Mouse (Mus musculus) CH12.LX (cell line): ENCODE data around the gene Vamp8. TPM values are rescaled to one million over a fixed set of nuclear protein-coding genes. Genes with fewer than 3 reads are reported as not detected.

ENCODE experiments used
- DNase-seq: peaks from one replicate; pipeline ENCODE4 v3.0.0-alpha.2; 2013; ENCODE audit errors: extremely low read depth
- H3K27ac ChIP-seq: 2 replicates; pipeline ENCODE4 v1.5.1; 2012; ENCODE audit warnings: low read depth, mild to moderate bottlenecking, control low read depth, moderate library complexity; ENCODE audit not compliant: insufficient read depth
- H3K27me3 ChIP-seq: replicated peaks from 2 replicates; pipeline ENCODE3; 2012; ENCODE audit warnings: inconsistent platforms
- H3K36me3 ChIP-seq, 2 experiments: replicated peaks in 1 of 2; 2 replicates each; pipeline versions ENCODE3 to v1.6.1; 2012; ENCODE audit warnings: inconsistent platforms in 1 of 2, low read length in 1 of 2, mild to moderate bottlenecking in 1 of 2, mixed read lengths in 1 of 2, moderate library complexity in 1 of 2; ENCODE audit not compliant: control insufficient read depth in 1 of 2, insufficient read depth in 1 of 2
- H3K4me1 ChIP-seq, 2 experiments: 2 replicates each; pipeline ENCODE4 v1.6.1; 2012; ENCODE audit warnings: inconsistent platforms in 1 of 2, moderate library complexity in 1 of 2; ENCODE audit not compliant: insufficient read depth in 2 of 2, control insufficient read depth in 1 of 2
- H3K4me2 ChIP-seq: 2 replicates; pipeline ENCODE4 v1.6.1; 2012; ENCODE audit warnings: low read depth, mild to moderate bottlenecking, control low read depth; ENCODE audit not compliant: poor library complexity, insufficient read depth, severe bottlenecking
- H3K4me3 ChIP-seq, 3 experiments: fragments of 150-350 bp in 1 of 3; sonication (generic) in 1 of 3; replicated peaks in 1 of 3; 2 replicates each; pipeline versions ENCODE3 to v1.5.1; 2011 to 2012; ENCODE audit warnings: low read depth in 2 of 3, low read length in 2 of 3, mild to moderate bottlenecking in 2 of 3, moderate library complexity in 2 of 3, control low read depth in 1 of 3, improper control_type of control experiment in 1 of 3, inconsistent platforms in 1 of 3, mixed read lengths in 1 of 3; ENCODE audit not compliant: poor library complexity in 1 of 3
- H3K79me2 ChIP-seq: replicated peaks from 2 replicates; pipeline ENCODE4 v1.6.1; 2012; ENCODE audit warnings: mild to moderate bottlenecking, moderate library complexity; ENCODE audit not compliant: control insufficient read depth, poor library complexity, insufficient read depth, severe bottlenecking; ENCODE audit errors: extremely low read depth
- H3K9ac ChIP-seq: 2 replicates; pipeline ENCODE4 v1.6.1; 2012; ENCODE audit warnings: low read depth, mild to moderate bottlenecking, control low read depth, moderate library complexity; ENCODE audit not compliant: insufficient read depth
- H3K9me3 ChIP-seq: replicated peaks from 2 replicates; pipeline ENCODE3; 2012; ENCODE audit warnings: low read length, inconsistent platforms, mixed read lengths
- CHD1 ChIP-seq: IDR thresholded peaks from 2 replicates; pipeline ENCODE4 v1.6.1; 2012; ENCODE audit warnings: low read depth, low read length, improper control_type of control experiment, inconsistent platforms
- CTCF ChIP-seq, 2 experiments: IDR thresholded peaks in 1 of 2; conservative IDR thresholded peaks in 1 of 2; 2 replicates each; pipeline ENCODE4 v1.5.1; 2011 to 2012; ENCODE audit warnings: low read depth in 2 of 2, low read length in 2 of 2, improper control_type of control experiment in 1 of 2, inconsistent platforms in 1 of 2, mild to moderate bottlenecking in 1 of 2, moderate library complexity in 1 of 2
- E2F4 ChIP-seq: IDR thresholded peaks from 2 replicates; pipeline ENCODE4 v1.6.1; 2011; ENCODE audit warnings: low read depth, low read length, improper control_type of control experiment; ENCODE audit not compliant: insufficient replicate concordance
- EP300 ChIP-seq: IDR thresholded peaks from 2 replicates; pipeline ENCODE4 v1.6.1; 2011; ENCODE audit warnings: low read length, improper control_type of control experiment
- ETS1 ChIP-seq: conservative IDR thresholded peaks from 2 replicates; pipeline ENCODE4 v1.6.1; 2012; ENCODE audit warnings: low read depth, mild to moderate bottlenecking, inconsistent platforms, low read length, improper control_type of control experiment, moderate library complexity
- GABPA ChIP-seq: IDR thresholded peaks from 2 replicates; pipeline ENCODE4 v1.6.1; 2012; ENCODE audit warnings: low read depth, low read length, improper control_type of control experiment, inconsistent platforms; ENCODE audit not compliant: insufficient replicate concordance
- HCFC1 ChIP-seq: IDR thresholded peaks from 2 replicates; pipeline ENCODE4 v1.6.1; 2012; ENCODE audit warnings: low read depth, mild to moderate bottlenecking, inconsistent platforms, low read length, improper control_type of control experiment
- IRF4 ChIP-seq: IDR thresholded peaks from 2 replicates; pipeline ENCODE4 v1.6.1; 2014; ENCODE audit warnings: low read depth, mild to moderate bottlenecking, inconsistent platforms, low read length, improper control_type of control experiment
- JUN ChIP-seq: IDR thresholded peaks from 2 replicates; pipeline ENCODE4 v1.6.1; 2011; ENCODE audit warnings: low read depth, mild to moderate bottlenecking, low read length, improper control_type of control experiment, moderate library complexity; ENCODE audit not compliant: insufficient read depth
- JUND ChIP-seq: conservative IDR thresholded peaks from 2 replicates; pipeline ENCODE4 v1.6.1; 2011; ENCODE audit warnings: low read depth, low read length, improper control_type of control experiment
- MAFK ChIP-seq: IDR thresholded peaks from 2 replicates; pipeline ENCODE4 v1.6.1; 2011; ENCODE audit warnings: low read length, improper control_type of control experiment; ENCODE audit not compliant: insufficient replicate concordance
- MAX ChIP-seq: IDR thresholded peaks from 2 replicates; pipeline ENCODE4 v1.6.1; 2011; ENCODE audit warnings: low read length, improper control_type of control experiment
- MAZ ChIP-seq: IDR thresholded peaks from 2 replicates; pipeline ENCODE4 v1.6.1; 2012; ENCODE audit warnings: low read depth, mild to moderate bottlenecking, inconsistent platforms, low read length, improper control_type of control experiment, moderate library complexity
- MEF2A ChIP-seq: IDR thresholded peaks from 2 replicates; pipeline ENCODE4 v1.6.1; 2014; ENCODE audit warnings: low read depth, mild to moderate bottlenecking, inconsistent platforms, low read length, improper control_type of control experiment, borderline replicate concordance
- MYC ChIP-seq: IDR thresholded peaks from 2 replicates; pipeline ENCODE4 v1.6.1; 2011; ENCODE audit warnings: low read depth, mild to moderate bottlenecking, improper control_type of control experiment, low read length
- NELFE ChIP-seq: IDR thresholded peaks from 2 replicates; pipeline ENCODE4 v1.6.1; 2011; ENCODE audit warnings: low read depth, low read length, improper control_type of control experiment
- PAX5 ChIP-seq: IDR thresholded peaks from 2 replicates; pipeline ENCODE4 v1.6.1; 2012; ENCODE audit warnings: low read length, inconsistent platforms, mixed read lengths
- POLR2A ChIP-seq: IDR thresholded peaks from 2 replicates; pipeline ENCODE4 v1.6.1; 2011; ENCODE audit warnings: low read depth, mild to moderate bottlenecking, improper control_type of control experiment, low read length
- RAD21 ChIP-seq: IDR thresholded peaks from 2 replicates; pipeline ENCODE4 v1.6.1; 2011; ENCODE audit warnings: low read depth, mild to moderate bottlenecking, low read length, improper control_type of control experiment, moderate library complexity
- RCOR1 ChIP-seq: conservative IDR thresholded peaks from 2 replicates; pipeline ENCODE4 v1.6.1; 2012; ENCODE audit warnings: low read depth, mild to moderate bottlenecking, inconsistent platforms, low read length, improper control_type of control experiment
- SIN3A ChIP-seq: IDR thresholded peaks from 2 replicates; pipeline ENCODE4 v1.6.1; 2012; ENCODE audit warnings: low read length, improper control_type of control experiment, inconsistent platforms
- SMC3 ChIP-seq: IDR thresholded peaks from 2 replicates; pipeline ENCODE4 v1.6.1; 2011; ENCODE audit warnings: low read depth, low read length, improper control_type of control experiment
- TBP ChIP-seq: conservative IDR thresholded peaks from 2 replicates; pipeline ENCODE4 v1.6.1; 2011; ENCODE audit warnings: low read depth, low read length, improper control_type of control experiment
- TCF12 ChIP-seq: IDR thresholded peaks from 2 replicates; pipeline ENCODE4 v1.6.1; 2014; ENCODE audit warnings: low read depth, mild to moderate bottlenecking, inconsistent platforms, low read length, improper control_type of control experiment
- USF1 ChIP-seq: IDR thresholded peaks from 2 replicates; pipeline ENCODE4 v1.6.1; 2014; ENCODE audit warnings: low read depth, mild to moderate bottlenecking, inconsistent platforms, low read length, improper control_type of control experiment
- ZKSCAN1 ChIP-seq: IDR thresholded peaks from 2 replicates; pipeline ENCODE4 v1.6.1; 2012; ENCODE audit warnings: low read depth, inconsistent platforms, low read length, improper control_type of control experiment, borderline replicate concordance
- ZMIZ1 ChIP-seq: IDR thresholded peaks from 2 replicates; pipeline ENCODE4 v1.6.1; 2012; ENCODE audit warnings: low read depth, mild to moderate bottlenecking, inconsistent platforms, low read length, improper control_type of control experiment
- dilution Hi-C: fragments of 300-500 bp; cut with MboI; formaldehyde crosslinking; loops from 2 replicates; pipeline ENCODE4 v1.14.3; 2020; ENCODE audit warnings: low sequenced_read_pairs; ENCODE audit not compliant: extremely low pct_unique_long_range_greater_than_20kb, extremely low pct_ligation_motif_present
- in situ Hi-C: fragments of 300-500 bp; cut with MboI; formaldehyde crosslinking; loops from 3 replicates; pipeline ENCODE4 v1.14.3; 2019; ENCODE audit warnings: low sequenced_read_pairs, low pct_ligation_motif_present, low pct_unique_long_range_greater_than_20kb, mixed read lengths
- polyA plus RNA-seq: library from polyadenylated mRNA; unstranded; fragments of >175 nt; gene quantifications from 2 replicates; pipeline ENCODE4 v1.2.1, GENCODE M21; 2012; ENCODE audit warnings: low read depth; ENCODE audit not compliant: insufficient read length
- total RNA-seq, 2 experiments: library from RNA; depleted of rRNA; stranded (reverse); fragments of 300-350 nt in 1 of 2; fragments of >200 nt in 1 of 2; gene quantifications; 2 replicates each; pipeline ENCODE4 v1.2.3; 2012 to 2014

Gene Vamp8
- total and polyA plus RNA-seq, 3 experiments: 98.9 to 130 (median 110) TPM

DNA sequence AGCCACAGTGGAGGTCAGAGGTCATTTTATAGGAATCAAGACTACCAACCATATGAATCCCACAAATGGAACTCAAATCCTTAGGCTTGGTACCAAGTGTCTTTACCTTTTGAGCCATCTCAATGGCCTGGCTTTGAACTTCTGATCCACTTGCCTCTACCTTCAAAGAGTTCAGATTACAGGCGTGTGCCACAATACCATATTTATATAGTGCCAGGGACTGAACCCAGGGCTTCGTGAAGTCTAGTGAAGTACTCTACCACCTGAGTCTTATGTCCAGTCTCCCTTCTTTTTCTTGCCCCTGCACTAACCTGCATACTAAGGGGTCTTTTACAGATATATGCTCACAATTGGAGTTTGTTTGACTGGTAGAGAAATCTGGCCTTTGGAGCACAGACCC lies 3.9 kb downstream of the Vamp8 start:
- Histone ChIP-seq H3K27ac (no peak overlapping the region), H3K9me3 (peaks cover 2% of the 10 kb centered on the region), H3K9ac (no peak overlapping the region), H3K36me3 (peaks cover 7 to 47% of the 10 kb centered on the region in 2 experiments), H3K4me1 (peaks cover 3 to 16% of the 10 kb centered on the region in 2 experiments), H3K79me2 (no peaks in the 10 kb centered on the region), H3K4me2 (no peak overlapping the region), H3K4me3 (no peak overlapping the region), H3K27me3 (no peaks in the 10 kb centered on the region)
- no peak for DNase-seq
- in situ Hi-C loops: no loop called here
- TF ChIP-seq CTCF (conservative IDR thresholded peaks at IDR 0.05 in 1 of 2, IDR thresholded peaks at IDR 0.05 in 1 of 2; ENCODE audit: low read depth in 2 of 2, low read length in 2 of 2) (no peak), E2F4 (no peak), GABPA (no peak), MAX (no peak), RCOR1 (no peak), HCFC1 (no peak), JUND (no peak), IRF4 (no peak), SMC3 (no peak), JUN (no peak), POLR2A (no peak), ZKSCAN1 (no peak), TBP (no peak), MEF2A (no peak), ETS1 (no peak), SIN3A (no peak), CHD1 (no peak), PAX5 (no peak), TCF12 (no peak)
- dilution Hi-C loops: no loop called here

DNA sequence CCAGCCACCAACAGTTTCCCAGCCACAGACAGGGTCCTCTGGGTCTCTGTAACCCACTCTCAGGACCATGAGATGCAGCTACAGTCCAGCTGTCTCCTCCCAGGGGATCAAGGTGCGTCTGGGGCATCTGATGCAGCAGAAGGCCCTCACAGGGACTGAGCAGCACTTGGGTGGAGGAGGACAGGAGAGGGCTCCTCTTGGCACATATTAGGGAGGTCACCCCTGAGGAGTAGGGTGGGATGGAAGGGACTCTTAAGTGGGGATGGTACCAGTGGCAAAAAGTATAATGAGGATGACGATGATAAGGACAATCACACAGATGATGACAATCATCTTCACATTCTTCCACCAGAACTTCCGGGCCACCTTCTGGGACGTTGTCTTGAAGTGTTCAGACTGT lies 5.2 kb downstream of the Vamp8 start:
- Histone ChIP-seq H3K79me2 (no peaks in the 10 kb centered on the region), H3K9me3 (no peaks in the 10 kb centered on the region), H3K9ac (no peak overlapping the region), H3K4me1 (peaks cover 3 to 12% of the 10 kb centered on the region in 2 experiments), H3K36me3 (peaks cover 7 to 47% of the 10 kb centered on the region in 2 experiments), H3K4me2 (no peak overlapping the region), H3K27me3 (no peaks in the 10 kb centered on the region), H3K4me3 (no peak overlapping the region), H3K27ac (no peak overlapping the region)
- in situ Hi-C loops: no loop called here
- no peak for TF ChIP-seq MAFK
- no peak for TF ChIP-seq RAD21
- no peak for TF ChIP-seq EP300
- TF ChIP-seq NELFE: no peak
- no peak for TF ChIP-seq ETS1
- no peak for TF ChIP-seq ZMIZ1
- no peak for TF ChIP-seq USF1
- no peak for TF ChIP-seq HCFC1
- TF ChIP-seq CHD1: no peak
- TF ChIP-seq MEF2A: no peak
- no peak for TF ChIP-seq SIN3A
- TF ChIP-seq MYC: no peak
- TF ChIP-seq MAZ: no peak
- TF ChIP-seq RCOR1: no peak
- no peak for DNase-seq
- dilution Hi-C loops: no loop called here
